Mouse (Mus musculus): ENCODE measurements around the gene Gpkow.

Gene Gpkow

GRCm38 (mm10) chrX:7696954-7697381 is at the start of gene Gpkow:
Gene Gpkow (plus strand): TSS chrX:7697131.
- DNase-seq, result peak; percentile 81 to 83

GRCm38 (mm10) chrX:7648671-7649304 is 48.1 kb upstream of the Gpkow start:
- peak; percentile 70 to 72 for DNase-seq

GRCm38 (mm10) chrX:7657221-7657639 is 39.7 kb upstream of the Gpkow start, which contains the start of gene Prickle3:
Gene Prickle3 (plus strand): TSS chrX:7657260.
- DNase-seq, result peak; percentile 58 to 77

GRCm38 (mm10) chrX:7658031-7658784 is 38.7 kb upstream of the Gpkow start:
- peak in 1 of 2 experiments; percentile 28 for DNase-seq

GRCm38 (mm10) chrX:7658785-7659589 is 37.9 kb upstream of the Gpkow start:
- DNase-seq, result no peak

GRCm38 (mm10) chrX:7661086-7661485 is 35.8 kb upstream of the Gpkow start:
- DNase-seq, result no peak

GRCm38 (mm10) chrX:7662936-7663335 is 34.0 kb upstream of the Gpkow start:
- DNase-seq, result no peak

GRCm38 (mm10) chrX:7664791-7665190 is 32.1 kb upstream of the Gpkow start:
- DNase-seq, result peak; percentile 86 to 87

GRCm38 (mm10) chrX:7665739-7666502 is 31.0 kb upstream of the Gpkow start:
- DNase-seq, result peak in 1 of 2 experiments; percentile 47

GRCm38 (mm10) chrX:7670390-7670881 is 26.5 kb upstream of the Gpkow start:
- DNase-seq, result peak; percentile 72 to 83

- DNase-seq, result peak; percentile 33 to 41
These were observed 25.9 kb upstream of the Gpkow start, which contains the start of gene Plp2 for GRCm38 (mm10) chrX:7670921-7671623. Gene Plp2 (minus strand): TSS chrX:7671390.

GRCm38 (mm10) chrX:7672739-7673138 is 24.2 kb upstream of the Gpkow start:
- DNase-seq, result peak in 1 of 2 experiments; percentile 14

GRCm38 (mm10) chrX:7673578-7674281 is 23.2 kb upstream of the Gpkow start:
- no peak for DNase-seq

- peak; percentile 23 to 47 for DNase-seq
These were observed 22.5 kb upstream of the Gpkow start for GRCm38 (mm10) chrX:7674284-7675000.

GRCm38 (mm10) chrX:7675001-7675380 is 21.9 kb upstream of the Gpkow start:
- no peak for DNase-seq

- DNase-seq, result no peak
These were observed 17.9 kb upstream of the Gpkow start for GRCm38 (mm10) chrX:7678986-7679385.

GRCm38 (mm10) chrX:7679405-7680056 is 17.4 kb upstream of the Gpkow start:
- peak; percentile 91 to 92 for DNase-seq

- DNase-seq, result no peak
These were observed 16.9 kb upstream of the Gpkow start for GRCm38 (mm10) chrX:7680057-7680412.

- peak; percentile 33 to 48 for DNase-seq
These were observed 16.1 kb upstream of the Gpkow start, which contains the start of gene Magix for GRCm38 (mm10) chrX:7680864-7681263. Gene Magix (minus strand): TSS chrX:7681251.

GRCm38 (mm10) chrX:7688321-7688720 is 8.6 kb upstream of the Gpkow start:
- no peak for DNase-seq

Measured in cerebellum, postnatal 14 days (tissue).